ENCODE assay signal across 9 mouse cellular contexts in the genomic region with DNA sequence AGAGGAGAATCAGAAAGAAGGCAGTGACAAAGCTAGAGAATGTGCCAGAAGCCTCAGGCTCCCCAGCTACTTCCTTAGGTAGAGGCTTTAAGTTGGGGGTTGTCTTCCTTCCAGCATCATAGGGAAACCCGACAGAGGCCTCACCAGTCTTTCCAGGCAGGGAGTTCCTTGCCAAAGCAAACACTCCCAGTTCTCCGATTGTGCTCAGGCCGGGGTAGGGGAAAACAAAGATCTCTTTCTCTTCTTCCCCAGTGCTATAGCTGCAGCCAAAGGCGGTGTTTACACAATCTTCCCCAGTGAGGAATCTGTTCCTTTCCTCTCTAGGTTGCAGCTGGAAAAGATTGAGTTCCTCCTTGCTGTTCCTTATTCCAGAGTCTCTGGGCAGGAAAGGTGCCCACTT. TPM values are rescaled to one million over a fixed set of nuclear protein-coding genes. Genes with fewer than 3 reads are reported as not detected.
DNase-seq lines count a peak whose midpoint lies in the region; ATAC-seq and TF ChIP-seq lines count a peak whose summit lies in the region.
"Had no signal": no experiment of that assay in that cellular context is flagged by ENCODE, and none has a peak within 500 bp of the region (broad histone marks: within the 10 kb centered on the region; RNA-seq: fewer than 3 reads in every experiment).

No protein-coding gene starts in this region.

- no peaks in the 10 kb centered on the region for H3K27me3 ChIP-seq in lung, postnatal 0 days (replicated peaks; ENCODE audit: insufficient read depth, low read length)

- TF ChIP-seq EP300 in lung, postnatal 0 days (IDR thresholded peaks at IDR 0.05), result peak; percentile 48; the same call in 1 of the 2 replicates

- no peak overlapping the region for H3K9ac ChIP-seq in lung, postnatal 0 days (replicated peaks; ENCODE audit: low read depth)

- intact Hi-C loops in heart, postnatal 14 days (cut with DNase I), result loop anchor here (2.0 kb wide), 1 partner anchor 30 kb away; no protein-coding TSS in a partner anchor

- H3K9me3 ChIP-seq in lung, postnatal 0 days (ENCODE audit: low read length), result no peaks in the 10 kb centered on the region

- peak overlapping the region; percentile 81 for H3K27ac ChIP-seq in lung, postnatal 0 days (ENCODE audit: low read length)

- H3K4me2 ChIP-seq in lung, postnatal 0 days (replicated peaks; ENCODE audit: low read depth, low read length), result peak overlapping the region; percentile 19; the same call in 1 of the 2 replicates

- DNase-seq in kidney, postnatal 10 days, result peak; percentile 31
- no peak for DNase-seq in kidney, adult 18-20 months
- DNase-seq in embryo, embryonic 9.5 days (ENCODE audit: extremely low spot score), result peak; percentile 43
- peak; percentile 28 to 55 for DNase-seq in heart, postnatal 14 days
- DNase-seq in lung, postnatal 0 days (ENCODE audit: low spot score), result peak; percentile 74
- DNase-seq in yolk sac, embryonic 10.5 days (ENCODE audit: low spot score), result peak; percentile 23
- no peak for DNase-seq in adrenal gland, adult 2 months
- no peak for DNase-seq in cerebellum, adult 18-20 months

- H3K36me3 ChIP-seq in lung, postnatal 0 days (ENCODE audit: insufficient read depth, low read length), result no peaks in the 10 kb centered on the region

- peaks cover 14% of the 10 kb centered on the region; the same call in 1 of the 2 replicates for H3K4me1 ChIP-seq in lung, postnatal 0 days (ENCODE audit: insufficient read depth, low read depth, low read length)

- H3K4me3 ChIP-seq in lung, postnatal 0 days (ENCODE audit: low read depth, low read length), result no peak overlapping the region

- WGBS in lung, postnatal 0 days, result 0% methylated on average over 4 of the region's 4 CpGs

- no peak for TF ChIP-seq CTCF in lung, postnatal 0 days (IDR thresholded peaks at IDR 0.05)

- ATAC-seq in lung, postnatal 0 days, result peak; percentile 69

RNA-seq across cellular contexts. Expression of gene Atp5g2, which starts 15.5 kb away (rescaled TPM):
- total RNA-seq in heart, postnatal 14 days (2021), result 10 to 100 TPM; 22.8 to 37.2 TPM
- polyA plus RNA-seq in lung, postnatal 0 days (2015; fragmentation: Nextera tagmentation; extraction: Ambion mirVana), result 48.6 and 49.8 TPM in 2 replicates
- 10 to 100 TPM; 19.5 to 24.2 TPM for total RNA-seq in adrenal gland, adult 2 months (2021)
- polyA plus RNA-seq in adrenal gland, adult 2 months (2012; rRNA removed), result 415 and 492 TPM in 2 replicates

RNA-seq across cellular contexts. Expression of gene Atf7, which starts 31.4 kb away (rescaled TPM):
- total RNA-seq in heart, postnatal 14 days (2021), result 10 to 100 TPM; 65.2 to 68.8 TPM
- polyA plus RNA-seq in lung, postnatal 0 days (2015; fragmentation: Nextera tagmentation; extraction: Ambion mirVana), result 37.4 and 42.8 TPM in 2 replicates
- total RNA-seq in adrenal gland, adult 2 months (2021), result 10 to 100 TPM; 58.5 to 74.4 TPM
- 44.0 and 64.5 TPM in 2 replicates for polyA plus RNA-seq in adrenal gland, adult 2 months (2012; rRNA removed)

RNA-seq across cellular contexts. Expression of gene Gm28047, which starts 31.8 kb away (rescaled TPM):
- under 1 TPM in 1 of 2 experiments, not detected in 1; 0.83 TPM for total RNA-seq in heart, postnatal 14 days (2021)
- polyA plus RNA-seq in lung, postnatal 0 days (2015; fragmentation: Nextera tagmentation; extraction: Ambion mirVana), result not detected in 2 replicates
- total RNA-seq in adrenal gland, adult 2 months (2021), result 1 to 10 TPM; 1.5 to 3.4 TPM
- polyA plus RNA-seq in adrenal gland, adult 2 months (2012; rRNA removed), result 0.10 TPM in 1 of 2 replicates, not detected in the other
- total RNA-seq: MEL had no signal

Comparison
In these comparisons a context has a peak if more than half of its experiments do, and no peak if none do; other contexts are left out.
1. DNase-seq: peak in kidney, postnatal 10 days (single experiment), embryo, embryonic 9.5 days (single experiment), heart, postnatal 14 days (2 of 2), lung, postnatal 0 days (single experiment) and yolk sac, embryonic 10.5 days (single experiment); none in kidney, adult 18-20 months (single experiment), adrenal gland, adult 2 months (single experiment) and cerebellum, adult 18-20 months (0 of 2).